Mouse (Mus musculus) embryonic fibroblast, embryonic 13.5 days (primary cell): ENCODE measurements around the gene Cep164. TPM values are rescaled to one million over a fixed set of nuclear protein-coding genes. Genes with fewer than 3 reads are reported as not detected.
A peak's percentile ranks its signal among the peaks of the same experiment; 100 is the strongest.

Experiments used
- H3K27ac ChIP-seq: 2 replicates; pipeline ENCODE4 v1.5.1; 2012; ENCODE audit warnings: low read length, control low read depth, inconsistent platforms; ENCODE audit not compliant: insufficient read depth
- H3K4me1 ChIP-seq: 2 replicates; pipeline ENCODE4 v1.6.1; 2011; ENCODE audit warnings: low read length; ENCODE audit not compliant: control insufficient read depth, insufficient read depth
- H3K4me3 ChIP-seq: 2 replicates; pipeline ENCODE4 v1.5.1; 2011; ENCODE audit warnings: mild to moderate bottlenecking, control low read depth, low read length; ENCODE audit not compliant: insufficient read depth
- CTCF ChIP-seq: IDR thresholded peaks from 2 replicates; pipeline ENCODE4 v1.5.1; 2011; ENCODE audit warnings: mild to moderate bottlenecking, control low read depth, low read length, moderate library complexity, borderline replicate concordance; ENCODE audit not compliant: insufficient read depth
- POLR2A ChIP-seq: IDR thresholded peaks from 2 replicates; pipeline ENCODE4 v1.6.1; 2011; ENCODE audit warnings: low read depth, mild to moderate bottlenecking, control low read depth, low read length, moderate library complexity
- polyA plus RNA-seq: library from polyadenylated mRNA; stranded (reverse); fragments of >200 nt; gene quantifications from 2 replicates; pipeline ENCODE4 v1.2.4, GENCODE M21; 2011; ENCODE audit warnings: low read depth; ENCODE audit not compliant: missing spikeins, insufficient read length

Cep164 gene
- polyA plus RNA-seq, 1 experiment, result 23.2 TPM

DNA sequence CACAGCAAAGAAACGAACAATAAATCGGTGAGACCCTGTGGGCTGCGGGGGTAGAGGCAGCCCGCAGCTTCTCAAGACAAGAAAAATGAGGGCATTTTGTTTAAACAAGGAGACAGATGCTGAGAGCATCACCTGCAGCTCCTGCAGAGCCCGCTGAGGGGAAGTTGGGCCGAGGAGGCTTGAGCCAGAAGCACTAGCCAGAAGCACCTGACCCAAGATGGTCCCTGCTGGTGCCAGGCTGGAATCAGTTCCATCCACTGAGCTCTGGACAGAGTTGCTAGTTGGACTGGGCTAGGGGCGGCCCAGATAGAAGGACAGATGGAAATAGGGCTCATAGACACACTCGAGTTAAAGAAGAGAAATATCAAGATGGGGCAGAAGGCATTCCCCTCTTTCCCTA lies 61.3 kb downstream of the Cep164 start:
- no peak for TF ChIP-seq POLR2A
- no peak for TF ChIP-seq CTCF
- no peaks in the 10 kb centered on the region for H3K4me1 ChIP-seq
- no peak overlapping the region for H3K27ac ChIP-seq
- no peak overlapping the region for H3K4me3 ChIP-seq

DNA sequence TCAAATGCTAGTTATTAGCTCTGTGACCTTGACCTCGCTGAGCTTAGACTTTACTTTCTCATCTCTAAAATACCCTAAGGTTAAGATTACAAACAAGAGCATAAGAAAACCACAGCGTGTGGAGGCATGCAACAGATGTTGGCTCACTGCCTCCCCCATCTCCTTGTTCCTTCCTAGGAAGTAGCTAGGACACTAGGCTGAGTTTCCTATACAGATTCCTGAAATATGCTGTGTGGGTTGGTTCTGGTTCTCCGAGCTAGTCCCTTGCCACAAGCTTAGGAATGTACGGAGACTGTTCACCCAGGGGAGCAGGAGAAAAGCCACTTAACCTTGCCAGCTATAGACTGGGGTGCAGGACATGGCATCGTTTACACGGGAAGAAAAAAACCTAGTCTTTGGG lies 62.3 kb downstream of the Cep164 start:
- TF ChIP-seq POLR2A (no peak), CTCF (no peak)
- Histone ChIP-seq H3K27ac (no peak overlapping the region), H3K4me3 (no peak overlapping the region), H3K4me1 (no peaks in the 10 kb centered on the region)

DNA sequence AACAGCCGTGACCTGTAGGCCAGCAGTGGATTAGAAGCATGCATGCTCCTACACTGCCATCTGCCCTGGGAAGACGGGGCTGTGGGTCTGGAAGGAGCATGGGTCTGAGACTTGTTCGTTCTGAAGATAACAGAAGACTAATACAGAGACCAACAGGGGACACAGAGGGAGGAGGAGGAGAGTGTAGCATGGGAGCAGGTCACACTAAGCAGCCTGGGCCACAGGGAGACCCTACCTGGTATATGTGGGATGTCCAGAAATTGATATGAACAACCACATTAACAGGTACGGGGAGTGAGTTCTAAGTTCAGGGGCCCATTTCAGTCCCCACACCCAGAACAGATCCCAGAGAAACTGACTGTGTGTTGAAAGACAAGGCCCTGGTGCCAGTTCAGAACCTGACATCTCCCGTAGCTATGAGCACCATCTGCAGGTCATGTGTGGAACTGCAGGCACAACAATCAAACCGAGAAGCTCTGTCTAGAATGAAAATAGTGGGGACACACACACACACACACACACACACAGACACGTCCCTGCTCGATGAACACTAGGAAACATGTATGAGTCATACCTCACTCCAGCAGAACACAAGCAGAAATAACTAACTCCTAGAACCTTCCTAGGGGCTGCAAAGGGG lies 73.9 kb downstream of the Cep164 start:
- peaks cover 3% of the 10 kb centered on the region; the same call in 1 of the 2 replicates for H3K4me1 ChIP-seq
- H3K27ac ChIP-seq, result no peak overlapping the region
- H3K4me3 ChIP-seq, result no peak overlapping the region
- TF ChIP-seq CTCF (peak; percentile 88), POLR2A (no peak)

DNA sequence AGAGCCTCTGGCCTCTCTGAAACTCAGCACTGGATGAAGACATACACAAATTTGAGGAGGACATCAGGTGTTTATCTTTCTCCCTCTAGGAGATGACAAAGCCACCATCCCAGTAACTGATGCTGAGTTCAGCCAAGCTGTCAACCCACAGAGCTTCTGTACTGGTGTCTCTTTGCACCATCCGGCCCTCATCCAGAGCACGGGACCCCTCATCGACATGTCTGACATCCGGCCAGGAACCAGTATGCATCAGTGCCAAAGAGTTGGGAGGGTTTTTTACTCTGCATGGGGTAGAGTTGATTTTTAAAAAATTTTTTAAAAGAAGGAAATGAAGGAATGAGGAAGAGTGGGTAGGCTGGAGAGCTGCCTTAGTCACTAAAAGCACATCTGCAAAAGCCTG lies 78.6 kb downstream of the Cep164 start:
- Histone ChIP-seq H3K4me3 (no peak overlapping the region), H3K27ac (no peak overlapping the region), H3K4me1 (peaks cover 2% of the 10 kb centered on the region; the same call in 1 of the 2 replicates)
- no peak for TF ChIP-seq CTCF
- TF ChIP-seq POLR2A, result no peak

DNA sequence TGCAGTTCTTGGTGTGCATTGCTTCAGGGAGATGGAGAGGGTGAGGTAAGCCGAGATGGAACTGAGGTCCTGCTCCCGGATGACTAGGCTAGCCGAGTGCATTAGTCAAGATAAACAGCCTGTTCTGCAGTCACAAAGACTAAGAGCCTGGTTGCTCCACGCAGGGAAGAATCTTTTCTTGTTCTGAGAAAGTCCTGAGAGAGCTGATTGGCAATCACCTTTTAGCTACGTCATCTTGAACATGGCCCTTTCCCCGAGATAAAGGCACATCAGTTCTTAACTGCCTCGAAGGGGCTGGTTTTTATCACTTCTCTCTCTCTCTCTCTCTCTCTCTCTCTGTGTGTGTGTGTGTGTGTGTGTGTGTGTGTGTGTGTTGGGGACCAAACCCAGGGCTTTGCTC lies 83.0 kb downstream of the Cep164 start:
- TF ChIP-seq CTCF (no peak), POLR2A (no peak)
- H3K4me1 ChIP-seq, result no peaks in the 10 kb centered on the region
- H3K27ac ChIP-seq, result no peak overlapping the region
- H3K4me3 ChIP-seq, result no peak overlapping the region

DNA sequence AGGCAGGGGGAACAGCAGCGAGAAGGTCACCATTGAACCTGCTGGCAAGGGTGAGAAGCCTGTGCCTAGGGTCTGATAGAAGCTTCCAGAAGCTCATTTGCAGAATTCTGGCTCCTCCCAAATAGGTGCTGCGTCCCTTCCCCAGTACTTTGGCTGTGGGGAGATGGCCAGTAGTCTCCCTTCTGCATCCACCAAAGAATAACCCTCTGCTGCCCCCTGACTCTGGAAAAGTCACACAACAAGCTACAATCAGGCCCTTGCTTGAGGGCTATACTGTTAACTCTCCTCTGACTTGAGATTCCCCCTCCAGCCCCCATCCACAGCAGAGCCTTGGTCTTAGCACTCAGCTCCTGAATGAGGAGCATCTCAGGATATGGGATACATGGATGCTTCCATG lies 87.9 kb downstream of the Cep164 start:
- H3K27ac ChIP-seq, result no peak overlapping the region
- no peaks in the 10 kb centered on the region for H3K4me1 ChIP-seq
- TF ChIP-seq POLR2A, result no peak
- no peak for TF ChIP-seq CTCF
- H3K4me3 ChIP-seq, result no peak overlapping the region

DNA sequence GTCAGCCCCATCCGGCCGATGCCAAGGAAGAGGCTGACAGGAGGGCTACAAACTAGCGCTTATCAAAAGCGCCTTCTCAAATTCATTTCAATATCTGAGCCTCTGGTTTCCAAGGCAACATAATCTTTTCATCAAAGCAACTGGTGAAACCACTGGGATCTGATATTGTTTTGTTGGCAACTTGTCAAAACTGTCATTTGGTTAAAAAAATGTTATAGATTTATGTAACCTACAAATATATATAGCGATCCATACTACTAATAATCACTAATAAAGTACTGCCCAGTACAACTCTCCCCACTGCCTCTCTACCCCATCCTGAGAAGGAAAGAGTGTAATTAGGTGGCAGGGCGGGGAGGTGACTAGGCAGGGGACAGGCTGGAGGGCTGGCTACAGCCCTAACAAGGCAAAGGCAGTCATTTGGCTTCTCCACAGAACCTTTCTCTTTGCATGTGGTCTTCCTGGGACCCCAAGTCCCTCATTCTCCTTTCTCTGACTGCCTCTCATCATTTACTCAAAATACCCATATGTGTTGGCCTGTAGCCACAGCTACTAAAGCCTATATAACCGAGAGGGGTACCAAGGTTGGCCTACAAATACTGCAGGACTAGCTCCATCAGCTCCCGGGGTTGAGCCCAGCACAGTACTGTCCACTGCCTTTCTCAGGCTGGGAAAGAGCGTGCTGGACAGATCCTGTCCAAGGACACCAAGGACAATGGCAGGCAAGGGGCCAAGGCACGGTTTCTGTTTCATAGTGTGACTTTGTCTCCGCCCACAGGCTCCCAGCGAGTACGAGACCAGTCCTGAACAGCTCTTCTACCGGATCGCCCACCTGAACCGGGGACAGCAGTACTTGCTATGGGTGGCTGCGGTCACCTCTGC lies 88.5 kb downstream of the Cep164 start:
- Histone ChIP-seq H3K27ac (no peak overlapping the region), H3K4me1 (no peaks in the 10 kb centered on the region), H3K4me3 (no peak overlapping the region)
- TF ChIP-seq POLR2A, result no peak
- no peak for TF ChIP-seq CTCF

DNA sequence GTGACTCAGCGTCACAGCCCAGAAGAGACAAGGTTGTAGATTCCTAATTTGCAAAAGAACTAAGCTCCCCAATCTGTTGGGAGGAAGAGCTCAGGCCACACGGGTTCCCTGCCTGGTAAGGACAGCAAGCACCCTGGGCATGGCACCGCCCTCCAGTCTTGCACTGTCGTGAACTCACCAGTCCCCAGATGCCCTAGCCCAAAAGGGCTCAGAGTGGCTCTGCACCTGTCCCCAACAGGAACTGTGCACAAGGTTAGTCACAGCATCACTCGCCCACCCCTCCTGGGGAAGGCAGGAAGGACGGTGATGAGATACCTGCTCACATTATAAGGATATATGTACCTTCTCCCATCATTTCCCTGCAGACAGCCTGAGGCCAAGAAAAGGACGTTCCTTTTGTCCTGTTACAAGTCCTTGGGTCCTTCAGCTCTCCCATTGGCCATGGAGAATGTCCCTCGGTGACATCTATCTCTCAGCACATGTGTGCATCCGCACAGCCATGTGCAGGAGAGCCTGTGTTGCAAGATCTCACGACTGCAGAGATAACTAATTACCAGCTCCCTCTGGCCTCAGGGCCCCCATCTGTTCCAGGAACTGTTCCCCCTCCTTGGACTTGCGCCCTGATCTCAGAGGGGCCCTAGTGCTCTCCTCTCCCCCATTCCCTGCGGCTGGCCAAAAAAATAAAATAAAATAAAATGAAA lies 89.3 kb downstream of the Cep164 start:
- H3K4me3 ChIP-seq, result no peak overlapping the region
- H3K4me1 ChIP-seq, result no peaks in the 10 kb centered on the region
- no peak overlapping the region for H3K27ac ChIP-seq
- TF ChIP-seq CTCF (no peak), POLR2A (no peak)

DNA sequence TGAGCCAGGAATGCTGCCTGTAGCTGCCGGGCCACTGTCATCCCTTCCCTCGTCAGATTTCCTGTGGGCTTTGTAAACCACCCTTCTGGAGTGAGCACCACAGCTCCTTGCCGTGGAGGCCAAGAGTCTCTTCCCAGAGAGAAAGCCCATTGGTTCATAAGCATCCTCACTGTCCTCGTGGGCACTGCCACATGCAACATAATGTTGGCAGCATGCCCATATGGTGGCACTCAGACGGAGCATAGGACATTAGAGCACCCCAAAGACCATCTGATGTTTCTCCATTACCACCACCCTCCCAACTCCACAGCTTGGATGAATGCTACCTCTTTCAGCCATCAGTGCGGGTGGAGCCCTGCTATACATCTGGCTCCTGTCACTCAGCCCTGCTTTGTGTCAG lies 95.2 kb downstream of the Cep164 start:
- no peak overlapping the region for H3K27ac ChIP-seq
- TF ChIP-seq CTCF (no peak), POLR2A (no peak)
- H3K4me1 ChIP-seq, result no peaks in the 10 kb centered on the region

DNA sequence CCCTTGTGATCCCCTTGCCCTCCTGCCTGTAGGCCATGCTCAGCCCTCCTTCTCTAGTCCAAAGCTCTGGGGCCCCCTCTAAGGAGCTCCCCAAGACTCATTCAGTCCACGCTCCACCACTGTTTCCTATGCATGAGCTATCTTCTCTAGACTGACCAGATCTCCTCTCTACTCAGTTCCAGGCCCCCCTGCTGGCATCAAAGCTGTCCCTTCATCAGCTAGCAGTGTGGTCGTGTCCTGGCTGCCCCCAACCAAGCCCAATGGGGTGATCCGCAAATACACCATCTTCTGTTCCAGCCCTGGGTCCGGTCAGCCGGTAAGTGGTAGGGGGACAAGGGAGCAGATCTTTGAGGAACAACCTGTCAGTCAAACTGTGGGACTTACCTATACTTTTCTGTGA lies 96.6 kb downstream of the Cep164 start:
- Histone ChIP-seq H3K4me3 (no peak overlapping the region), H3K27ac (no peak overlapping the region), H3K4me1 (no peaks in the 10 kb centered on the region)
- TF ChIP-seq POLR2A (no peak), CTCF (no peak)

More for the DNA sequence above, 95.2 kb downstream of the Cep164 start:
- H3K4me3 ChIP-seq, result no peak overlapping the region
